Mouse (Mus musculus) limb, embryonic 14.5 days (tissue): ENCODE measurements around the gene Ide. TPM values are rescaled to one million over a fixed set of nuclear protein-coding genes. Genes with fewer than 3 reads are reported as not detected.

ENCODE experiments used
- ATAC-seq: fragments of 200-750 bp; cut with Nextera tagmentation; 2 replicates; pipeline ENCODE4 v1.8.0; 2017; ENCODE audit warnings: low read depth, moderate number of reproducible peaks, moderate TSS enrichment; ENCODE audit not compliant: low FRiP score
- DNase-seq: peaks from one replicate; pipeline ENCODE4 v3.0.0-alpha.2; 2015; ENCODE audit warnings: low spot score
- H3K27ac ChIP-seq: fragments of 300-500 bp; sonication (generic); replicated peaks from 2 replicates; pipeline ENCODE4 v1.5.1; 2014; ENCODE audit warnings: low read depth, mild to moderate bottlenecking, low read length, moderate library complexity, mixed read lengths
- H3K27me3 ChIP-seq: fragments of 300-500 bp; sonication (generic); 2 replicates; pipeline ENCODE4 v1.6.1; 2014; ENCODE audit warnings: low read length, mixed read lengths; ENCODE audit not compliant: control insufficient read depth, insufficient read depth
- H3K36me3 ChIP-seq: fragments of 300-500 bp; sonication (generic); 2 replicates; pipeline ENCODE4 v1.6.1; 2014; ENCODE audit warnings: mild to moderate bottlenecking, low read length, moderate library complexity, mixed read lengths; ENCODE audit not compliant: control insufficient read depth, insufficient read depth
- H3K4me1 ChIP-seq: fragments of 300-500 bp; sonication (generic); 2 replicates; pipeline ENCODE4 v1.6.1; 2014; ENCODE audit warnings: antibody characterized with exemption, low read length, mixed read lengths; ENCODE audit not compliant: control insufficient read depth, insufficient read depth
- H3K4me2 ChIP-seq: fragments of 300-500 bp; sonication (generic); replicated peaks from 2 replicates; pipeline ENCODE4 v1.6.1; 2014; ENCODE audit warnings: low read depth, mild to moderate bottlenecking, low read length, moderate library complexity; ENCODE audit not compliant: severe bottlenecking
- H3K4me3 ChIP-seq: fragments of 300-500 bp; sonication (generic); replicated peaks from 2 replicates; pipeline ENCODE4 v1.5.1; 2014; ENCODE audit warnings: low read length
- H3K9ac ChIP-seq: fragments of 300-500 bp; sonication (generic); 2 replicates; pipeline ENCODE4 v1.6.1; 2014; ENCODE audit warnings: mild to moderate bottlenecking, low read depth, low read length, moderate library complexity; ENCODE audit not compliant: severe bottlenecking
- H3K9me3 ChIP-seq: fragments of 300-500 bp; sonication (generic); 2 replicates; pipeline ENCODE4 v1.6.1; 2016; ENCODE audit warnings: low read length; ENCODE audit not compliant: control insufficient read depth
- POLR2A ChIP-seq: fragments of 200-500 bp; IDR thresholded peaks from 2 replicates; pipeline ENCODE4 v1.8.0; 2012; ENCODE audit warnings: inconsistent platforms, mild to moderate bottlenecking, moderate library complexity, borderline replicate concordance; ENCODE audit not compliant: insufficient read depth, insufficient read length; ENCODE audit errors: extremely low read depth
- WGBS: fragments of 180-500 bp; shearing (Covaris S2); extraction: QIAGEN DNeasy Blood & Tissue Kit; methylation state at CpG from one replicate; pipeline ENCODE4 v1.1.7; 2014; 5-methylcytosine and 5-hydroxymethylcytosine counted together
- polyA plus RNA-seq, 2 experiments: library from polyadenylated mRNA; depleted of rRNA in 1 of 2; stranded (reverse) in 1 of 2; unstranded in 1 of 2; fragments of >200 nt; fragmentation: Nextera tagmentation in 1 of 2; extraction: Ambion mirVana in 1 of 2; gene quantifications; 2 replicates each; pipeline versions ENCODE4 v1.2.1 to v1.2.3; 2012 to 2014

The Ide gene
- 22.5 and 23.3 TPM in 2 replicates for polyA plus RNA-seq (2012; rRNA removed)
- polyA plus RNA-seq (2014; fragmentation: Nextera tagmentation; extraction: Ambion mirVana) = 49.9 and 50.2 TPM in 2 replicates

- Histone ChIP-seq H3K4me3 (no peak within 1 kb of the TSS), H3K9me3 (no peaks in the 10 kb centered on the region), H3K27ac (no peak within 1 kb of the TSS), H3K4me2 (no peak within 1 kb of the TSS), H3K27me3 (no peaks in the 10 kb centered on the region), H3K36me3 (no peaks in the 10 kb centered on the region), H3K4me1 (no peaks in the 10 kb centered on the region), H3K9ac (no peak within 1 kb of the TSS)
- DNase-seq (no peak), ATAC-seq (no peak)
- no peak for TF ChIP-seq POLR2A
- WGBS = 77% methylated on average over 4 of the region's 4 CpGs
Measured at GRCm38 (mm10) chr19:37337752-37338151, at the start of gene Ide. Gene Ide (minus strand): TSS chr19:37337852.

GRCm38 (mm10) chr19:37386126-37386525 lies 48.5 kb upstream of the Ide start:
- no peak overlapping the region for H3K27ac ChIP-seq
- ATAC-seq (no peak), DNase-seq (no peak)
- 71% methylated on average over 3 of the region's 3 CpGs for WGBS
- H3K9me3 ChIP-seq = no peaks in the 10 kb centered on the region
- H3K4me2 ChIP-seq = no peak overlapping the region
- H3K4me1 ChIP-seq = no peaks in the 10 kb centered on the region
- no peak overlapping the region for H3K9ac ChIP-seq
- H3K36me3 ChIP-seq = peaks cover 53% of the 10 kb centered on the region
- no peak for TF ChIP-seq POLR2A
- no peaks in the 10 kb centered on the region for H3K27me3 ChIP-seq
- no peak overlapping the region for H3K4me3 ChIP-seq

- no peak overlapping the region for H3K4me3 ChIP-seq
- H3K9me3 ChIP-seq = no peaks in the 10 kb centered on the region
- ATAC-seq = no peak
- 0 out of 2 replicates have a peak overlapping the region, but pooled peaks have one; percentile 7 for H3K4me2 ChIP-seq
- 68% methylated on average over 6 of the region's 6 CpGs for WGBS
- no peak overlapping the region for H3K9ac ChIP-seq
- no peaks in the 10 kb centered on the region for H3K36me3 ChIP-seq
- peaks cover 8% of the 10 kb centered on the region for H3K4me1 ChIP-seq
- TF ChIP-seq POLR2A = no peak
- no peak overlapping the region for H3K27ac ChIP-seq
- no peak for DNase-seq
- no peaks in the 10 kb centered on the region for H3K27me3 ChIP-seq
Measured at GRCm38 (mm10) chr19:37378816-37379215, 41.2 kb upstream of the Ide start.

- Histone ChIP-seq H3K4me3 (peak overlapping the region; percentile 63), H3K36me3 (no peaks in the 10 kb centered on the region), H3K27ac (no peak overlapping the region), H3K4me1 (peaks cover 8% of the 10 kb centered on the region), H3K9me3 (no peaks in the 10 kb centered on the region), H3K4me2 (peak overlapping the region; percentile 51), H3K27me3 (no peaks in the 10 kb centered on the region), H3K9ac (peak overlapping the region; percentile 84)
- DNase-seq (no peak), ATAC-seq (no peak)
- TF ChIP-seq POLR2A = no peak
- 20% methylated on average over 8 of the region's 8 CpGs for WGBS
Measured at GRCm38 (mm10) chr19:37377404-37377990, 39.8 kb upstream of the Ide start.

GRCm38 (mm10) chr19:37376841-37377240 lies 39.2 kb upstream of the Ide start:
- Histone ChIP-seq H3K27me3 (no peaks in the 10 kb centered on the region), H3K4me2 (peak overlapping the region; percentile 51), H3K9me3 (no peaks in the 10 kb centered on the region), H3K4me1 (peaks cover 8% of the 10 kb centered on the region), H3K36me3 (no peaks in the 10 kb centered on the region), H3K4me3 (peak overlapping the region; percentile 63), H3K27ac (no peak overlapping the region), H3K9ac (peak overlapping the region; percentile 84)
- no peak for TF ChIP-seq POLR2A
- ATAC-seq = no peak
- WGBS = under 1% methylated on average over 11 of the region's 11 CpGs
- no peak for DNase-seq
